Mouse (Mus musculus) left cerebral cortex, adult 18-20 months (tissue): ENCODE measurements around the gene Lhfpl1. TPM values are rescaled to one million over a fixed set of nuclear protein-coding genes. Genes with fewer than 3 reads are reported as not detected.
"Not testable (repeated sequence)": the region's sequence is repeated elsewhere in the genome, so short reads cannot be mapped to it uniquely, and the experiment has no call there.

ENCODE experiments used
- DNase-seq, 2 experiments: peaks; one replicate each; pipeline ENCODE4 v3.0.0; 2021 to 2022; ENCODE audit warnings: low spot score in 2 of 2, mixed read lengths in 1 of 2
- long read RNA-seq, 2 experiments: library from polyadenylated mRNA; stranded (forward); transcript quantifications; one replicate each; pipeline ENCODE4 v2.0.0; 2021
- total RNA-seq, 2 experiments: library from RNA; stranded (reverse); gene quantifications; 2 replicates each; pipeline ENCODE4 v1.2.3; 2021

The Lhfpl1 gene
- total RNA-seq = under 1 TPM; 0.23 to 0.40 TPM
- long read RNA-seq, experiment 1 = 0 reads
- long read RNA-seq, experiment 2 = 0 reads

DNA sequence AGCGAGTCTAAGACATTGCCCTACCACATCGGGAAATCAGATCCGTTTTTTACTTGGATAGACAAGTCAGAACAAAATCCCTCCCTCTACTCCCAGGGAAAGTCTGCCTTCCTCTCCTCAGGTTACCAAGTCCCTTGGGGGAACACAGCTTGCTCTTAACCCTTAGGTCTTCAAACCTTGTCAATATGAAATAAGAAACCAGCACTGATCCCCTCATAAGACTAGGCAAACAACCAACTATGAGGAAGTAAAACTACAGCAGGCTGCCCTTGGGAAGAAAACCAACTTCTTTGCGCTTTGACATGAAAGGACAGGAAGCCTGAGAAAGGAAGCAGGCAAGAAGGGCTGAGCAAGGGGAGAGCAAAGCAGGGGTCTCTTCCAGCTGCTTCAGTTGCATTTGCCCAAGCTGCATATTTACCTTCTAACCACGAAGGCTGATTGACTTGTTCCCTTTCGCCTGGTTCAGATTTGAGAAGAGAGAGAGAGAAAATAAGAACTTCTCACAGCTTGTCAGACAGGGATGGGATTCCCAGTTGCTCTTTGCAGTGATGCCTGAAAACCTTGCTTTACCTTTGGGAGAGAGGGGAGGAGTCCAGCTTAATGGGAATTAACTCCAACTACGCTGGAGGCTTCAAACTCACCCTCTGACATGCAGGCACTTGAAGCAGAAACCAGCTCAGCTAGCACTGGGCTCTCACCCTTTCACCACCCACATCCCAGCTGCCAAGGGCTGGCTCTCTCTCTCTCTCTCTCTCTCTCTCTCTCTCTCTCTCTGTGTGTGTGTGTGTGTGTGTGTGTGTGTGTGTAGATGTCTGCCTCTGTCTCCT is at the start of gene Lhfpl1:
Gene Lhfpl1, minus strand, starts transcription at position 713 of the 827 bp plus-strand sequence.
- peak in 1 of 2 experiments; percentile 5 for DNase-seq

DNA sequence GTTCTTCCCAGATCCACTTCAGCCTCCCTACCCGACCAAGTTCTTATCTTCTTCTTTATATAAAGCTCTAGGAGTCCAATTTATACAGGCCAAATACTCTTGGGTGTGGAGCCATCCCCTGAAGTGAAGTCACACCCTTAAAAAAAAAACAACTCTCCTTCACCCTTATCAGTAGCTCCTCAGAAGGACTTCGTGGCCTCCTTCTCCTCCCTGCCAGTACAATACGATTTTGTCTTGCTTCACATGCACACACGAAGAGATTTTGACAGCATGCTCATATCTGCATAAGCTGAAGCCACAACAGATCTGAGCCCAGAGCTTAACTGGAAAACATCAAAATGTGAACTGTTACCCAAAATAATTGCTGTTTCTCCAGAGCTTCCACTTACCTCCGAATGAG is 22.9 kb upstream of the Lhfpl1 start:
- no peak for DNase-seq

DNA sequence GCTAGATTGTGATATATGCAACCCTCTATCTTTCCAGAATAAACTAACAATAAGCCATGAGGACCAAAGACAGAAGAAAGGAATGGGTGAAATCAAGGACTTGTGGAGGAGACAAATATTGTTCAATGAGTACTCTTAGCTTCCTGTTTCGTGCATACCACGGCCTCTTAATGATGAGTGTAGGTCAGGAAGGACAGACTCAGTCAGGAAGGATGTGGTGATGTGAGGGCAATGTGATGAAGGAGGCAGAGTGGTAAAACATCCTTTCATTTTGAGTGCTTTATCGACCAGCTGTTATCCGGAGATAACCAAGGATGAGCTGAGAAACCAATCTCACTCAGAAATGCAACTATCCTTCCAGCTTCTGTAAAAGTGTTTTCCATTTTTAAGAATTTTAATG is 13.6 kb upstream of the Lhfpl1 start:
- no peak for DNase-seq

DNA sequence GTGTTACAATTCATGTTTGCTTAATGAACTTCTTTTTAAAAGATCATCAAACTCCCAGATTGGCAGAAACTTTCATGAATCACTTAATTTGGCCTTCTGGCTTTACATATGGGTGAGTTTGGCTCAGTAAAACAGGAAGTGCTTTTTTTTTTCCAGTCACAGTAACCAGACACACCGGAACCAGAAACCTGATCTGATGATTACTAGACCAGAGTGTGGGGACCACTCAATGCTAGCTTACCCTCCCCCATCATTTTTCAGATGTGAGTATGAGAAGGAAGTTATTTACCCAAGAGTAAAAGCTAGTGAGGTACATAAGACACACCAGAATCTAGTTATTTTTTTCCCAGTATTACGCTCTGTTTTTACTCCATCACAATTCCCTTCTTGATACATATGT is 6.5 kb downstream of the Lhfpl1 start:
- DNase-seq = no peak

DNA sequence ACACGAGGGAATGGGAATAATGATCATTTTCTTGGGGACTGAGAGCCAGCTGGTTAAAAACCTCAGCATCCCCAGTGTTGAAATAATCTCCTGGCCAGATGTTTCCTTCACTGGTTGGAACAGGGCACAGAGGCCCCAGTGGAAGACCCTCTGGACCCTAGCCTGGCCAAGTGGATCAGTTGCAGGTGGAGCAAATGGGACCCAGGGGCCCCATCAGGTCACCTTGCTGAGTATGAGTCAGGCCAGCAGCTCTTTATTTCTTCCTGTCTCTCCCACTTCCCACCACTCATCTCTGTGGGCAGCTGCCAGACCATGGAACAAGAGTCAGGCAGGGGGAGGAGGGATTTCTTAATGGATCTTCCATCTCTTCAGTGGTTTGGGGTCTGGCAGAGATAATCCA is 12.7 kb downstream of the Lhfpl1 start:
- no peak for DNase-seq

DNA sequence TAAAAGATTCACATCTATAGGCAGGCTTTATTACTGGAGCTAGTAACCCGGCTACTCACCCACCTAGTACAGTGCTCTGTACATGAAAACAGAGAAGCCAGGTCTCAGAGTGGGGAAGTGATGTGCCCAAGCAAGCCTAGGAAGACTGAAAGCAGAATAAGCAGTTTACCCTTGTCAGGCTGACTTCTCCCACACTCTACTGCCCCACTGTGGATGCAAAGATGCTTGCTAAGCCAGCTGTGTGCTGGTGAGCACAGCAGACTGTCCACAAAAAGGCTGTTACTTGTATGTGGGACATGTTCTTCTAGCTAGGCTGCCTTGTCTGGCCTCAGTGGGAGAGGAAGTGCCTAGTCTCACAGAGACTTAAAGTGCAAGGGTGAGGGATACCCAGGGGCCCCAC is 40.3 kb downstream of the Lhfpl1 start:
- no peak for DNase-seq

DNA sequence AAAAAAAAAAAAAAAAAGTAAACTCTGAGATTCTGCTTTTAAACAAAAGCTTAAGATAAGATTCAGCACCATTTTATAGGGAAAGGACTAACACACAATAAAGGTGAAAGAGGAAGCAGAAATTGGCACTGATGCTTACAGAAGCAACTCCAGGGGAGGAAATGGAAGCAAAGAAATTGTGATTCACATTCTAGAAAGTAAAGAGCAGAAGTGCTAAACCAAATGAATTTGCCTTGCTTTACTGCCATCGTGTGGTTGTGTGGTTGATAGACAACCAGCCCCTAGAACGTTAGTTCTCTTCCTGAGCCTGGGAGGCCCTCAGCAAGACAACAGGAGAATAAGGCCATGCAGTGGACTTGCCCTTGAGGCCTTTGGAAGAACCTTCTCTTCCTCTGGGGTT is 41.7 kb downstream of the Lhfpl1 start:
- DNase-seq = peak; percentile 13 to 24

DNA sequence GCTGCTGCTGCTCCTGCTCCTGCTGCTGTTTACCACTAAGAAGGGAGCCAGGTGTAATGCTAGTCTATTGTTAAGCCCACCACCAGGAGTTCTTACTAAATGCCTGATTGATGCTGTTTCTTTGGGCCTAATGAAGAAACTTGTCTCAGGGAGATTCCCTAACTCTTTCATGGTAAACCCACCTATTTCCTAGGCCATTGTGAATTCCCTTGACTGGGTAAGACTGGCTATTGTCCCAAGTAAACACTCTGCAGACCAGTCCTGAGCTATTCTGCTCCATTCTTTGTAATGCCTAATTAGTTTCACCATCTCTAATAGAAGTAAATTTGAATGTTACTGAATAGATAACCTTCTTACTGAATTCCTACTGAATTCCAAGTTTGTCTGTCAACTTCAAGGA is 48.7 kb downstream of the Lhfpl1 start:
- not testable (repeated sequence) for DNase-seq

DNA sequence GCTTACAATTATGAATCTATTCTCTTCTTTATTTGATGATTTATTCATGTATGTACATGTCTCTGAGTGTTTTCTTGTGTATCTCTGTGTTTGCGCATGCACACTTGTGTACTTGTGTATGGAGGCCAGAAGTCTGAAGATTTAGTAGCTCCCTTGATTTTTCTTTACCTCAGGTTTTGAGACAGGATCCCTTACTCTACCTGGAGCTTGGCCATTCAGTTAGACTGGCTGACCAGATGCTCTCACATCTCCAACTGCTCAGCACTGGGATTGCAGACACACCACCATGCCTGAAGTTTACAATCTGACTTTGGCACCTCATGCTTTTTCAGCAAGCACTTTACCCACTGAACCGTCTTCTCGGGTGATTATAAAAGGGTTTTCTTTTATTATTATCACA is 76.7 kb downstream of the Lhfpl1 start:
- no peak for DNase-seq

DNA sequence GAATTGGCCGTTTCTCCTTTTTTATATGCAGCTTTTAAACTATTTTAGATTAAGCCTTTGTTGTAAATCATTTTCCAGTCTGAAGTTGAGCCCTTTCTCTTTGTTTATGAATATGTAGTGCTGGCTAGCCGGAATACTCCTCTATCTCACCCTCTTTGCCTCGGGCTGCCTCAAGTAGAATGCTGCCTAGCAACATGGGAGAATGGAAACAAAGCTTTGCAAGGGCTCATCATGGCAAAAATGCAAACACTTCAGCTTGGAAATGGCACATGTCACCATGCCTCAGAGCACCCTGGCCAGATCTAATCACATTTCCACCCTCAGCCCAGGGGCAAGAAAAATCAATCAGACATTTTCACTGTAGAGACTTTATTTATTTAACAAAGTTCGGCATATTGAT is 77.1 kb downstream of the Lhfpl1 start:
- DNase-seq = no peak

DNA sequence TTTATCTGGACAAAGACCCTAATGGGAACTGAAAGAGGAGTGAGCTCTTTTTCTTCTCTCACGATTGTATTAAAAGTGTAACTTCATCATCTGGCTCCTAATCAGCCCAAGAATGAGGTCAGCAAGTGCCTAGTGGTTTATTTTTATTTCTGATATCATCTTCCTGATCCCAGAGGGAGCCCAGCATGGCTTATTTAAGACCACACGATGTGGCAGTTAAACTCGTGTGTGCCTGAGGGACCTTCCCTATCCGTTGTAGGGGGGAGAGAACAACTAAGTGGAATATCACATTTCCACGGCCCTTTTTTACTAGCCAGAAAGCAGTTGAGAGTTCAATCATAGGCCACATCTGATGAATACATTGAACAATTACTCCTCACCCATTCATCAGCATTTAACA is 87.1 kb downstream of the Lhfpl1 start:
- DNase-seq = no peak

Other genes starting within 250 kb of the Lhfpl1 start
- 10 to 100 TPM; 20.3 to 22.4 TPM for gene Amot, start 156.1 kb upstream of the Lhfpl1 start, total RNA-seq